Mouse (Mus musculus) spleen, adult 2 months (tissue): ENCODE results near the gene Tmem139.

Source experiments
- CTCF ChIP-seq: fragments of 200-500 bp; IDR thresholded peaks from 2 replicates; pipeline ENCODE4 v1.5.1; 2011; ENCODE audit warnings: mild to moderate bottlenecking, inconsistent platforms; ENCODE audit not compliant: insufficient read depth, insufficient read length, insufficient replicate concordance; ENCODE audit errors: extremely low read depth
- POLR2A ChIP-seq: fragments of 200-500 bp; IDR thresholded peaks from 2 replicates; pipeline ENCODE4 v1.6.1; 2011; ENCODE audit warnings: low read depth, low read length, inconsistent platforms

- TF ChIP-seq CTCF (no peak), POLR2A (no peak)
Measured at GRCm38 (mm10) chr6:42287562-42287961, 25.8 kb downstream of the Tmem139 start.
